Mouse (Mus musculus): ENCODE measurements at regions not wholly inside any gene's neighbourhood (a gene's known extent, or its start where the extent isn't known, plus 50 kb on each side); places are given as distances from the start of the nearest gene placed in this dataset.

GRCm38 (mm10) chr8:47769452-47769851 lies 52.5 kb upstream of the Cldn24 start:
- DNase-seq: no peak

GRCm38 (mm10) chr8:47768751-47769150 lies 53.2 kb upstream of the Cldn24 start:
- DNase-seq: no peak

GRCm38 (mm10) chr8:47764480-47764879 lies 50.7 kb upstream of the Cdkn2aip start:
- DNase-seq: peak; percentile 80

GRCm38 (mm10) chr8:47764068-47764467 lies 50.3 kb upstream of the Cdkn2aip start:
- no peak for DNase-seq
